Mouse (Mus musculus): ENCODE measurements around the gene Myo1c.

Gene Myo1c

DNA sequence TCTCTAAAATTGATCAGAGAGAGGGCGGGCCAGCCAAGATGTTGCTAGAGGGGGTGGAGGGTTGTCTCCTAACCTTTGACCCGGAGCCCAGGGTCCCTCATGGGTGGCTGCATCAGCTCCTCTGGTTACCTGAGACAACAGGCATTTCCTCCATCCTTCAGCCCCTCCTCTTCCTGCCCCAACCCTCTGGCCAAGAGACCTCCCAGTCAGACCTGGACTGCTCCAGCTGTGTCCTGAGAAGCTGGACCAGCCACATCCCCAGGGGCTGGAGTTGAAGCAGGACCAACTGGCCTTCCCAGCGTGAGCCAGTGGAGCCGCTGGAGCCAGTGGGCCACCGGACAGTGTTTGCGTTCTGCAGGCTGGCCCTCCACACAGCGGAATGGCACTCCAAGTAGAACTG, at the start of gene Myo1c:
TSS of gene Myo1c (plus strand) at position 194 of the 400 bp plus-strand sequence.
- no peak for ATAC-seq (ENCODE audit: low TSS enrichment)

- ATAC-seq (ENCODE audit: low TSS enrichment) = no peak
These were observed 45.5 kb upstream of the Myo1c start for GRCm38 (mm10) chr11:75604826-75605225.

DNA sequence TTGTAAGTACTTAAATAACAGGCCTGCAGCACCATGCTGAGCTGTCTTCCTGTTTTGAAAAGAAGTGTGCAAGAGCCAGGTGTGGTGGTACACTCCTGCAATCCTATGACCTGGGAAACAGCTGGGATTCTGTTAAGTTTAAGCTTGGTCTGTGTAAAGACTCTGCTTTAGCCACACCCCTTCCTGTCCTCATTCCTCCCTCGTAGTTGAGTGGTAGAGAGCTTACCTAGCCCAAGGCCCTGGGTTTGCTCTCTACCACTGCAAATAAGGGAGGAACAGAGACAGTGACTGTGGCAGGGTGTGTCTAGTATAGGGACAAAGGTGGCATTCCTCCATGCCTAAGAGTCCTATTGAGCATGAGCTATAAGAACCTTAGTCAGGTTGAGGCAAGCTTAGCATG, 45.0 kb upstream of the Myo1c start:
- ATAC-seq (ENCODE audit: low TSS enrichment) = peak; percentile 17; the same call in 1 of the 2 replicates

DNA sequence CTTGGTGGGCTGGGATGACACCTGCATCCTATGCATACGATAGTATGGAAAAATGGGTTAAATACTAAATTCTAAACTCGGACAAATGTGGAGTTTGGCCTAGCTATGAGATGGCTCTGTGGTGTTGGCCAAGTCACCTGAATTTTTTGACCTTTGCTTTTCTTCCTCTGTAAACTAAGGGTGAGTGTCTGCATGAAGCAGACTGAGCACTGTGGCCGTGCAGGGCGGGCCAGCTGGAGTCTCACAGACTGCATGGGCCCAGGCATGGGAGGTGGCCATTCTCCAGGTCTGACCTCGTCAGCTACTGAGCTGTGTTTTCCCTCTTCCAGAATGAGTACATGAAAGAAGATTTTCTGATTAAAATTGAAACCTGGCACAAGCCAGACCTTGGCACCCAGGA, 41.5 kb upstream of the Myo1c start:
- ATAC-seq (ENCODE audit: low TSS enrichment) = no peak

DNA sequence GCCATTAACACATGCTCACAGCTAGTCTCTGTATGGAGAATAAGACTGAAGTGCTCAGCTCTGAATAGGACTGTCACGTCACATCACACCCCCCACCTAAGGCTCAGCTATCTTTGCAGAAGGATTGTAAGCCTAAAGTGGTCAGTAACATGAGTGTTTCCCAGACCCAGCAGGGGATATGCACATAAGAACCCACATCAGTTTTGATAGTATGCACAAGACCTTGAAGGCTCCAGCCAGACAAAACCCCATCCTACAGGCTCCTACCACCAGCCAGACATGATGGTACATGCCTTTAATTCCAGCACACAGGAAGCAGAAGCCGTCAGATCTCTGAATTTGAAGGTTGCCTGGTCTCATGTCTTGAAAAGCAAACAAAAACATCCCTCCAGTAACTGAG, 40.3 kb upstream of the Myo1c start:
- ATAC-seq (ENCODE audit: low TSS enrichment) = no peak

DNA sequence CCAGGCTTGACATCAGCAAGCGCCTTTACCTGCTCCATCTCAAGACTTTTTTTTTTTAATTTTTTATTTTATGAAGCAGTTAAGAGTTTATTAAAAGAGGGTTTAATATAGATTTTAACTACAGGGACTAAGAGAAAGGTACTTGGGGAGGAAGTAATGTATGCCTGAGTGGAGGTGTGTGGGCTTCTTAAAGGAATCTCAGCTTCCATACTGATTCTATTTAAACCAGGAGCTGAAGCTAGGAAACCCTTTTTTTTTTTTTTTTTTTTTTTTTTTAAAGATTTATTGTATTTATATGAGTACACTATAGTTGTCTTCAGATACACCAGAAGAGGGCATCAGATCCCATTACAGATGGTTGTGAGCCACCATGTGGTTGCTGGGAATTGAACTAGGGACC, 35.5 kb upstream of the Myo1c start:
- no peak for ATAC-seq (ENCODE audit: low TSS enrichment)

DNA sequence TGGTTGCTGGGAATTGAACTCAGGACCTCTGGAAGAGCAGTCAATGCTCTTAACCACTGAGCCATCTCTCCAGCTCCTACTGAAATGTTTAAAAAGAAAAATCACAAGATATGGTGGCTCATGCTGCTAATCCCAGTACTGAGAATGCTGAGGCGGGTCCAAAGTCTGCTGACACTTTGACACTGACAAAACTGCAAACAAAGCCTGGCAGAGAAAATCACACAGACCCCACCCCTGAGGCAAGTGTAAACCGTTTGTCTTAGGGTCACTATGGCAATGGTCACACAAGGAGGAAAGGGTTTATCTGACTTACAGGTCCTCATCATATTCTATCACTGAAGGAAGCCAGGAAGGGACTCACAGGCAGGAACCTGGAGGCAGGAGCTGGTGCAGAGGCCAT, 34.7 kb upstream of the Myo1c start:
- no peak for ATAC-seq (ENCODE audit: low TSS enrichment)

DNA sequence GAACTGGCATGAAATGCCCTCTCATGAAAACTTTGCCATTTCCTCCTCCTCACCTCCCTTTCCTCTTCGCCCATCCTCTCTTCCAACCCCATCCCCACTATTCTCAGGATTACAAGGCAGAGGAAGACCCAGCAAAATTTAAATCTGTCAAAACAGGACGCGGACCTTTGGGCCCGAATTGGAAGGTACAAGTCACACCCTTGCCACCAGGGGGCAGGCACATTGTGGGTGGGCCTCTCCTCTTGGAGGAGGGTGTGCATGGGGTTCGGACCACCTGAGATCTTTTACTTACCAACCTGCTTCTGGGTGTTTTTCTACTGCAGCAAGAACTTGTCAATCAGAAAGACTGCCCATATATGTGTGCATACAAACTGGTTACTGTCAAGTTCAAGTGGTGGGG, 31.2 kb upstream of the Myo1c start:
- no peak for ATAC-seq (ENCODE audit: low TSS enrichment)

DNA sequence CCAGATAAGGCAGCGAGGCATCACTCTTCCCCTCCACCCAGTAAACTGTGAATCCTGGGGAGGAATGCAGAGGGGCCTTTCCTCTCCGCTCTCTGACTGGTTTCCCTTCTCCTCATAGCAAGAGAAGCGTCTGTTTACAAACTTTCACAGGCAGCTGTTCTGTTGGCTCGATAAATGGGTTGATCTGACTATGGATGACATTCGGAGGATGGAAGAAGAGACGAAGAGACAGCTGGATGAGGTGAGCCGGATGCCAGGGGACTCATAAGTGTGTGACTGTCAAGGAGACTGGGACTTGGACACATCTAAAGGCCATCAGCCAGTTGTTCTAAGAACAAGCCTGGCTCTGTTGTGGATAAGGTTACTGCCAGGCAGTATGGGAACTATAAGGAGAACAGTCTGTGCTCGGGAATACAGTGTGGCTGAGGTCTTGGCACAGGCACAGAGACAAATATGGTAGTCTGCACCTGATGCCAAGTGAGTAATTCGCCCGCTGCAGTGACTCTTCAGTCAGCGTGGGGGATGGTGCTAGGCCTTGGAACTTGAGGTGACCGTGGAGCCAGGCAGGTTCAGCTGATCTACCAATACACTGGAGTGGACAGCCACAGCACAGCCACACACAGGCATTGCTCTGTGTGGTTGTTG, 30.0 kb upstream of the Myo1c start:
- ATAC-seq (ENCODE audit: low TSS enrichment) = peak; percentile 73; the same call in 1 of the 2 replicates

GRCm38 (mm10) chr11:75621426-75621825, 28.9 kb upstream of the Myo1c start:
- ATAC-seq (ENCODE audit: low TSS enrichment) = no peak

DNA sequence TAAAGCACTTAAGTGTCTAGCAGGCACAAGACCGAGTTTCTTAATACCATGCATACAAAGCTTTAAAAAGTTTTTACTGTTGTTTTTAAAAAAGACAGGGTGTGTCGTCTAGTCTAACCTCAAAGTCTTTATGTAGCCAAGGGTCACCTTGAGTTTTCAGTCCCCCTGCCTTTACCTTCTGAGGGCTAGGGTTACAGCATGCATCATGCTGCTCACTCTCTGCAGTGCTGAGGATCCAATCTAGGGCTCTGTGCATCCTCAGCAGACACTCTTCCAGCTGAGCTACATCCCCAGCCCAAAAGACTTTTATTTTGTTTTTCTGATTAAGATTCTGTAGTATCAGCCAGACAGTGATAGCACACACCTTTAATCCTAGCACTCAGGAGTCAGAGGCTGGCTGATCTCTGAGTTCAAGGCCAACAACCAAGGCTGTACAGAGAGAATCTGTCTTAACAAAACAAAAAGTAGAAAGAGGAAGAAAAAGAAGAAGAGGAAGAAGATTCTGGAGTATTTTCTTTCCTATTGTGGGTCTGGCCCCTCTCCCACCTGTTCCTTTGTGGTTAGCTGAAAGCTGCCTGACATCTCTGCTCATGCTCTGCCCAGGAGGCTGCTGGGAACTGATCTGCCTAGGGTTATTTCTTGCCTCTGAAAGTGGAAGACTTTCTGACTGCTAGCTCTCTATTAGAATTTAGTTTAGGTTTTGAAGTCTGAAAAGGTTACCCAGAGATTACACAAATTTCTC, 27.5 kb upstream of the Myo1c start:
- ATAC-seq (ENCODE audit: low TSS enrichment) = no peak

GRCm38 (mm10) chr11:75624102-75624554, 26.2 kb upstream of the Myo1c start:
- no peak for ATAC-seq (ENCODE audit: low TSS enrichment)

DNA sequence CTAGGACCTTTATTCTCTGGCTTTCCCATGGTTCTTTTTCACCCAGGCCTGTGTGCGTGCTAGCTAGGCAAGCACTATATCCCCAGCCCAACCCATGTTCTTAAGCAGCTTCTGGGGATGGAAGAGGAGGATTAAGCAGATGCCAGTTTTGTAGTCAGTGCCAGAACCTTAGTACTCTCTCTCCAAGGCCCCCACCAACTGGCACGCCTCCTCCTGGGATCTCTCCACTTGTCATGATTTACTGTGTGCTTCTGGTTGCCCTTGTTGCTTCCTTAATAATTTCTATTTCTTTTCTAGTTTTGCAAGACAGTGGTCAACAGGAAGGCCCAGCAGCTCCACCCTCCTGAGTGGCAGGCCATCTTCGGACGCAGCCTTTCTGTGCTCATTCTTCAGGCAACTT, 24.5 kb upstream of the Myo1c start:
- ATAC-seq (ENCODE audit: low TSS enrichment) = peak; percentile 54

DNA sequence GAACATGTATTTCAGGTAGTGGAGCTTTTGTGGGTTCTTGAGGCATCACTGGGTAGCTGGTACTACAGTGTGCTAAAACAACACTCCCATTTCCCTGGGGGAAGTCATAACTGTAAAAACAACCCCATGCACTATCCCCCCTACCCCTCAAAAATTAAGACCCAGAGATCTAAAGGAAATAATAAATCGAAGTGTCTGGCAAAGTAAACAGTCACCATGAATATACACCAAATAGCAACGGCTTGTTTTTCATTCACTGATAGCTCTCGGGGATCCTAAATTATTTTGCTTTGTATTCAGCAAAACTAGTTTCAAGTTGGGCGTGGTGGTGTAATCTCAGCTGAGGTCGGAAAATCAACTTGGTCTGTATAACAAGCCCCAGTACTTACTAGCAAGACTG, 20.2 kb upstream of the Myo1c start:
- no peak for ATAC-seq (ENCODE audit: low TSS enrichment)

- peak; percentile 94 for ATAC-seq (ENCODE audit: low TSS enrichment)
These were observed 19.6 kb upstream of the Myo1c start, which contains the start of gene Inpp5k for GRCm38 (mm10) chr11:75630645-75631229. Gene Inpp5k, plus strand, starts transcription at chr11:75630988.

DNA sequence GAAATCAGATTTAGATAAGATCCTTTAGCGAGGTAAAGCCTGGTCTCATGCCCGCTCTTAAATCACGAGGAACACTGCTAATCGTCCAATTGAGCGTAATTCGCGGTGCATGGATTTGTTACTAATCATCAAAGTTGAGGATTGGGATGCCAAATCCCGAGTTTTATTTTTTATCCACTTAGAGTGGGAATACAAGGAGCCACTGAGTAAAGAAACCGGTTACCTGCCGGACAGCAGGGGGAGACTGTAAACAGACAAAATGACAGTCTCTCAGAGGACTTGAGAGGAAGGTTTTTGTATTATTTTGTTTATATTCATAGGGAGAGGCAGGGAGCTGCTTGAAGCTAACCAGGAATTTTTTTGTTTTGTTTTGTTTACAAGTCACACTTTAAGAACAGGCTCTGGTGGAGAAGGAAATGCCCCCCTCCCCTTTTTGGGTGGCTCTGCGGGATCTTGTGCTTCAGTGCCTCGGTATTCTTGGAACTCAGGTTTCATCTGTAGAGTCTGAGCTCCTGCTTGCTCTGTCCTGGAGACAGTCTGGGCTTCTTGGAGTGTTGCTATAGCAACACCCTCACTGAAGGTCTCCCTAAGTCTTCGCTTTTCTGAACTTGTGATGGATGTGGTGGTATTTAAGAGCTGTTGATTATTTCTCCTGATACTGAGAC, 18.6 kb upstream of the Myo1c start:
- no peak for ATAC-seq (ENCODE audit: low TSS enrichment)

DNA sequence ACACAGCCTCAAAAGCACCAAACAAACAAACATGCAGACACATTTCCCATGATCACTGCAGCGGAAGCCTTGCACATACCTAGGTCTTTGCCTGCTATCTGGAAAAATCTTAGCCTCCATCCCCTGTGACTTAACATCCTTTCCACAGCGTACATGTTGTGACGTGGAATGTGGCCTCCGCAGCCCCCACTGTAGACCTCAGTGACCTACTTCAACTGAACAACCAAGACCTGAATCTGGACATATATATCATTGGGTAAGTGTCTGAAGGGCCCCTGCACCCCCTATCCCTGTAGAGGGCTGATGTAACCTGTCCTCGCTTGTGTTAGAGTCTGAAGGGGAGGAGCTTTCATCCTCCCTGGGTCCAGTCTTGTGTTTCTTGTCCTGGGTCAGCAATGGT, 17.4 kb upstream of the Myo1c start:
- ATAC-seq (ENCODE audit: low TSS enrichment) = no peak

- ATAC-seq (ENCODE audit: low TSS enrichment) = no peak
These were observed 15.5 kb upstream of the Myo1c start for GRCm38 (mm10) chr11:75634801-75635200.

DNA sequence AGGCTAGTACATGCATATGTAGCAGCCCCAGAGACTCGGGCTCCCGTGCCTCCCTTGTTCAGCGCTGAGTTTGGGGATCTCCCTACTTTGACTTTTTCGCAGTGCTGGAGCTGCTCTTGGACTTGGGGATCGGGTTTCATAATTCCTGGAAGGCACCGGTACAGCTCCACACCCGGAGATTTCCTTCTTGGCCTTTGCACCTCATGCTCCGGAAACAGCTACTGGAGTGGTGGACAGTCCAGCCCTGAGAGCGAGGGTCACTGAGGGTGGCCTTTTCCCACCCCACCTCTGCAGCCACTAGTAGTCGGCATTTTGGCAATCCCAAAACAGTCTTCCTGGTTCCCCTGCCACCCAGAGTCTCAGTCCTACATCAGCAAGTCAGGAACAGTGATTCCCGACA, 15.0 kb upstream of the Myo1c start:
- no peak for ATAC-seq (ENCODE audit: low TSS enrichment)

GRCm38 (mm10) chr11:75643323-75643722, 7.0 kb upstream of the Myo1c start:
- ATAC-seq (ENCODE audit: low TSS enrichment) = no peak

DNA sequence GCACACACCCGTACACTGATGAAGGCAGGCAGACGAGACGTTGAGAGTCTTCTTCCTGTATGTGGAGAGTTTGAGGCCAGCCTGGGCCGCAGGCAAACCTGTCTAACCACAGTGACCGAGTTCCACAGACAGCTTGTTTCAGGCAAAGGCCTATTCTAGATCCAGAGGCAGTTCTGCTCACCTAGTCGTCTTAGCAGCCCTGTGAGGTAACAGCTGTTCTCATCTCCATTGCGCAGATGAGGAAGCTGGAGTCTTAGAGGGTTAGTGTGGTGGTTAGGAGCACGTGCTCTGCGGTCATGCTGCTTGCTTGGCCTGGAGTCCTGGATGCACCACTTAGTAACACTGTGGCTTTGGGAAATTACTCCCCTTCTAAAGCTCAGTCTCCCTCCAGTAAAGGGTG, 5.6 kb upstream of the Myo1c start:
- ATAC-seq (ENCODE audit: low TSS enrichment) = no peak

GRCm38 (mm10) chr11:75647681-75648211, 2.6 kb upstream of the Myo1c start:
- peak; percentile 60 for ATAC-seq (ENCODE audit: low TSS enrichment)

All from frontal cortex, adult (tissue).